Mouse (Mus musculus) midbrain, postnatal 0 days (tissue): ENCODE measurements around the gene Spred1. TPM values are rescaled to one million over a fixed set of nuclear protein-coding genes. Genes with fewer than 3 reads are reported as not detected.

ENCODE experiments used
- ATAC-seq: fragments of 200-750 bp; cut with Nextera tagmentation; 2 replicates; pipeline ENCODE4 v1.8.0; 2017; ENCODE audit warnings: moderate number of reproducible peaks, mild to moderate bottlenecking, moderate TSS enrichment, moderate library complexity; ENCODE audit not compliant: low FRiP score
- DNase-seq: peaks from one replicate; pipeline ENCODE4 v3.0.0-alpha.2; 2015; ENCODE audit warnings: low spot score
- H3K27ac ChIP-seq: fragments of 300-500 bp; sonication (generic); 2 replicates; pipeline ENCODE4 v1.5.1; 2014; ENCODE audit warnings: low read depth, mild to moderate bottlenecking, low read length, mixed read lengths
- H3K27me3 ChIP-seq: fragments of 300-500 bp; sonication (generic); 2 replicates; pipeline ENCODE4 v1.6.1; 2014; ENCODE audit warnings: low read length, control low read depth, mixed read lengths; ENCODE audit not compliant: insufficient read depth
- H3K36me3 ChIP-seq: fragments of 300-500 bp; sonication (generic); 2 replicates; pipeline ENCODE4 v1.6.1; 2014; ENCODE audit warnings: low read length, control low read depth, mixed read lengths; ENCODE audit not compliant: insufficient read depth
- H3K4me1 ChIP-seq: fragments of 300-500 bp; sonication (generic); 2 replicates; pipeline ENCODE4 v1.6.1; 2014; ENCODE audit warnings: mild to moderate bottlenecking, control low read depth, antibody characterized with exemption, low read length, mixed read lengths; ENCODE audit not compliant: insufficient read depth
- H3K4me2 ChIP-seq: fragments of 300-500 bp; sonication (generic); 2 replicates; pipeline ENCODE4 v1.6.1; 2014; ENCODE audit warnings: low read depth, mild to moderate bottlenecking, low read length, mixed read lengths; ENCODE audit not compliant: poor library complexity, severe bottlenecking
- H3K4me3 ChIP-seq: fragments of 300-500 bp; sonication (generic); 2 replicates; pipeline ENCODE4 v1.5.1; 2014; ENCODE audit warnings: low read depth, mild to moderate bottlenecking, low read length, moderate library complexity
- H3K9ac ChIP-seq: fragments of 300-500 bp; sonication (generic); replicated peaks from 2 replicates; pipeline ENCODE4 v1.6.1; 2014; ENCODE audit warnings: mild to moderate bottlenecking, low read length, moderate library complexity, mixed read lengths; ENCODE audit not compliant: poor library complexity, severe bottlenecking
- H3K9me3 ChIP-seq: fragments of 300-500 bp; sonication (generic); 2 replicates; pipeline ENCODE4 v1.6.1; 2016; ENCODE audit warnings: low read length, control low read depth
- CTCF ChIP-seq: IDR thresholded peaks from 2 replicates; pipeline ENCODE4 v1.5.1; 2016; ENCODE audit warnings: antibody characterized with exemption, mild to moderate bottlenecking
- WGBS: fragments of 180-500 bp; shearing (Covaris S2); extraction: QIAGEN DNeasy Blood & Tissue Kit; methylation state at CpG from one replicate; pipeline ENCODE4 v1.1.7; 2014; 5-methylcytosine and 5-hydroxymethylcytosine counted together
- polyA plus RNA-seq: library from polyadenylated mRNA; unstranded; fragments of >200 nt; fragmentation: Nextera tagmentation; extraction: Ambion mirVana; gene quantifications from 2 replicates; pipeline ENCODE4 v1.2.1, GENCODE M21; 2015
- total RNA-seq: library from RNA; depleted of rRNA; stranded (reverse); fragments of >200 nt; gene quantifications from 2 replicates; pipeline ENCODE4 v1.2.3, GENCODE M21; 2014

The Spred1 gene
- total and polyA plus RNA-seq, 2 experiments from 2014 or later: 12.9 to 46.7 TPM

DNA sequence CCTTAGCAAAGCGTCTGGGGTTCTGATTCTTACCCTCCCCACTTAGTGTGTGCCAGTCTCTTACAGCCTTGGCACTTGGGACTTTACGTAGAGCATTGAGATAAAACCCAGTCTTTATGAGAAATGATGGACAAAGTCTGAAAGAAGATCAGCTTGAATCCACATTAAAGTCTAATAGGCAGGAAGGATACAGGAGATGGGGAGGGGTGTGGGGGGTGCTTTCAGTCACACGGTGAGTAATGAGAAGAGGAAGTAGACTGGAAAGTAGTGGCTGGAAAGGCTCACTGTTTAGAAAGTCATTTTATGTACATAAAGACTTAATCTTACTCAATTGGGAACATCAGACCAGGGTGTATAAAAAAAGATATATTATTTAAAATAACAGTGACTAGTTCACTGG lies 47.9 kb downstream of the Spred1 start:
- Histone ChIP-seq H3K36me3 (0 out of 2 replicates have a peak, but pooled peaks cover 2% of the 10 kb centered on the region), H3K4me3 (no peak overlapping the region), H3K9me3 (no peaks in the 10 kb centered on the region), H3K27ac (no peak overlapping the region), H3K4me1 (no peaks in the 10 kb centered on the region), H3K27me3 (no peaks in the 10 kb centered on the region), H3K4me2 (no peak overlapping the region), H3K9ac (no peak overlapping the region)
- ATAC-seq (no peak), DNase-seq (no peak)
- no peak for TF ChIP-seq CTCF
- 71% methylated on average over 3 of the region's 3 CpGs for WGBS

DNA sequence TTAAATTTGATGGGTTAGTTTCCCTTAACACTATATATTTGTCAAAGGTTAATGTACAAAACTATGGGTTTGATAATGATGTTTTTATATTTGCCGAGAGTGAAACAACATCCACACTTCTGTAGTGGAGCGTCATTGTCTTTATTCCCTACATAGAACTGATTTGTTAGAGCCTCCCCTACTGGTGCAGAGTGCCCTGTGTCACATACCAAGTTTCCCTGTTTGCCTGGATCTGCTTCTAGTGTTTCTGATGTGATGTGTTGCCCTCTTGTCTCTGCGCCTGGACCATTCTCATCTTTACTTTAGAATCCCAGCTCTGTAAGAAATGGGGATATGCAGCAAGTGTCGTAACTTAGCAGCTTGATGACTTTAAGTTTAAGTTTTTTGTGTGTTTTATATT lies 51.8 kb downstream of the Spred1 start:
- Histone ChIP-seq H3K4me2 (no peak overlapping the region), H3K27ac (no peak overlapping the region), H3K4me1 (no peaks in the 10 kb centered on the region), H3K27me3 (no peaks in the 10 kb centered on the region), H3K9me3 (no peaks in the 10 kb centered on the region), H3K9ac (no peak overlapping the region), H3K4me3 (no peak overlapping the region), H3K36me3 (peaks cover 8% of the 10 kb centered on the region; the same call in 1 of the 2 replicates)
- no peak for ATAC-seq
- WGBS: 83% methylated on average over 4 of the region's 4 CpGs
- TF ChIP-seq CTCF: peak; percentile 42
- DNase-seq: no peak

DNA sequence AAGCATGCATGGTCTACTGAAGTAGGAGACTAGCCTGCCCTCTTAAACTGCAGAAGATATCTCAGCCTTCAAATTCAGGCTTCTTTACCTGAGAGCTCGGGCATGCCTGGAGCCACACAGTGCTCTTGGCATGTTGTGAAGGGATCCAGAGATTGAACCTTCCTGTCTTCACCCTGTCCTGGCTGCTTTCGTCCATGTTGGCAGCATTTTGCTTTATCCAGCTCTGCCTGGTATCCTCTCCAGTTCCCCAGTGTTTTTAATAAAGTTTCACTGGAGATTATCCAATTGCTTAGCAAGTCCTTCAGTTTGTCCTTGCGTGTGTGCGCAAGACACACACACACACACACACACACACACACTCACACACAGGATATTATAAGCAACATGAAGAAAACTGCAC lies 54.9 kb downstream of the Spred1 start:
- ATAC-seq (no peak), DNase-seq (no peak)
- Histone ChIP-seq H3K36me3 (peaks cover 8% of the 10 kb centered on the region; the same call in 1 of the 2 replicates), H3K9me3 (no peaks in the 10 kb centered on the region), H3K4me3 (no peak overlapping the region), H3K9ac (no peak overlapping the region), H3K27me3 (no peaks in the 10 kb centered on the region), H3K4me1 (no peaks in the 10 kb centered on the region), H3K4me2 (no peak overlapping the region), H3K27ac (no peak overlapping the region)
- WGBS: 87% methylated on average over 4 of the region's 4 CpGs
- TF ChIP-seq CTCF: no peak

DNA sequence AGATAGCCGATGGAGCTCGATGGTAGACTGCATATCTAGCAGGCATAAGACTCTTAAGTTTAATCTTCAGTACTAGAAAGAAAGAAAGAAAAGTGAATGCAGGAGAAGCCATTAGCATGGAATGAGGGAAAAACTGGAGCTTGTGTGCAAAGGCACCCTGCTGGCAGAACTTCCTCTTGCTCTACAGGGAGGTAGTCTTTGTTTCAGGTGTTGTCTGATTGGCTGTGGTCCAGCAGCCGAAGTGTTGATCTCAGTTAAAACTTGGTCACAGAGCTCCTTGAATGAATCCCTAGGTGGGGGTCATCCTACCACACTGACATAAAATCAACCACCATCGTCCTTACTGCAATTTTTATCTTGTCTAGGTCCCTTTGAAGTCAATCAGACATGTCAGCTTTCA lies 55.8 kb downstream of the Spred1 start:
- WGBS: 68% methylated on average over 4 of the region's 4 CpGs

DNA sequence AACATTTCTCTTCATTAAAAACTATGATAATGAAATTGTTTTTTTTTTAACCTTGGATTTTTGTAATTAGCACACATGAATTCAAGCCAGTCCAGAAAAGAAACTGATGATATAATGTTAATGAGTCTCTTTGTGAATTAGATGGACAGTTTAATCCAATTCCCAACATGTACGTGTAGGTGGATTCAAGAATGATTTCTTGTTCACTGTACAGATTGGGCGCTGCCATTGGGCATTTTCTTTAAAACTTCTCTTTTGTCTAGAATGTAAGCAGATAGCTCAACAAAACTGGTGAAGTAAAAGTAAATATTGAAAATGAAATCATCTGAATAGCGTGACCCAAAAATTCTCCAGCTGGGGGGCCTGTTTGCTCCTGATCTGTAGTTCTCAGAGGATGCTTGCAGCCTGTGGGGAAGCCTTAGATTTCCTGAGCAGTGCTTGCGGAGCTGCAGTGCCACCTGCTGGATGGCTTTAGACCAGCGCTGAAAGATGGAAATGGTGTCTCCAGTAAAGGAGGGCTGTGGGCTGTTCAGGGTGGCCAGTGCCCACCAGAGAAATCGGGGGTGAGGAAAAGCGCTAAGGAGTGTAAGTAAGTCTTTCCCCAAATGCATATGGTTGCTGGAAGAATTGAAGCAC lies 59.2 kb downstream of the Spred1 start:
- peaks cover 11% of the 10 kb centered on the region; the same call in 1 of the 2 replicates for H3K36me3 ChIP-seq
- peak; percentile 88 for ATAC-seq
- 34% methylated on average over 7 of the region's 7 CpGs for WGBS

More for the DNA sequence above, 55.8 kb downstream of the Spred1 start:
- Histone ChIP-seq H3K9me3 (no peaks in the 10 kb centered on the region), H3K4me3 (no peak overlapping the region), H3K36me3 (peaks cover 8% of the 10 kb centered on the region; the same call in 1 of the 2 replicates), H3K4me1 (no peaks in the 10 kb centered on the region), H3K9ac (no peak overlapping the region), H3K27ac (no peak overlapping the region), H3K4me2 (no peak overlapping the region), H3K27me3 (no peaks in the 10 kb centered on the region)
- DNase-seq: no peak
- TF ChIP-seq CTCF: no peak
- no peak for ATAC-seq

DNA sequence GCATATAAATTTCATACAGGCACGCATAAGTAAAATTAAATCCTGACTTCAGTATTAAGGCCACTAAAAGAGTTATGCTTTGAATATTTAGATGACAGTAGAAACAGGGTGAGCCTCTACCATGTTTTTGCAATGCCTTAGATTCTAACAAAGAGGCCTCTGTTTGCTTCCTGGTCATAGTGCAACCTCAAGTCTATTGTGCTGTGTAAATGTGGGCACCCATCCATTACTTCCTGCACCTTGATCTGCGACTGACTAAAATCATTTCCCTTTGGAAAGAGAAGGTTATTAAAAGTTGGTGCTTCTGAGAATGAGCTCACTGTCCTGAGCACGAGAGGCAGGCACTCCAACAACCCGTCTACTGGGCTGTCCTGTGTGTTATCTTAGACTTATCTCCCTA lies 64.4 kb downstream of the Spred1 start:
- peaks cover 3% of the 10 kb centered on the region; the same call in 1 of the 2 replicates for H3K36me3 ChIP-seq
- TF ChIP-seq CTCF: no peak
- no peak overlapping the region for H3K9ac ChIP-seq
- no peak for ATAC-seq
- H3K27me3 ChIP-seq: no peaks in the 10 kb centered on the region
- H3K4me1 ChIP-seq: no peaks in the 10 kb centered on the region
- no peak overlapping the region for H3K27ac ChIP-seq
- H3K4me2 ChIP-seq: no peak overlapping the region
- no peak overlapping the region for H3K4me3 ChIP-seq
- 46% methylated on average over 4 of the region's 4 CpGs for WGBS
- no peaks in the 10 kb centered on the region for H3K9me3 ChIP-seq
- DNase-seq: no peak

More for the DNA sequence above, 59.2 kb downstream of the Spred1 start:
- H3K4me1 ChIP-seq: no peaks in the 10 kb centered on the region
- DNase-seq: peak; percentile 84
- no peak overlapping the region for H3K4me3 ChIP-seq
- no peaks in the 10 kb centered on the region for H3K27me3 ChIP-seq
- no peak overlapping the region for H3K27ac ChIP-seq
- H3K9me3 ChIP-seq: no peaks in the 10 kb centered on the region
- peak; percentile 96 for TF ChIP-seq CTCF
- H3K4me2 ChIP-seq: no peak overlapping the region
- no peak overlapping the region for H3K9ac ChIP-seq
